ENCODE assay signal across 20 mouse cellular contexts in the genomic region with DNA sequence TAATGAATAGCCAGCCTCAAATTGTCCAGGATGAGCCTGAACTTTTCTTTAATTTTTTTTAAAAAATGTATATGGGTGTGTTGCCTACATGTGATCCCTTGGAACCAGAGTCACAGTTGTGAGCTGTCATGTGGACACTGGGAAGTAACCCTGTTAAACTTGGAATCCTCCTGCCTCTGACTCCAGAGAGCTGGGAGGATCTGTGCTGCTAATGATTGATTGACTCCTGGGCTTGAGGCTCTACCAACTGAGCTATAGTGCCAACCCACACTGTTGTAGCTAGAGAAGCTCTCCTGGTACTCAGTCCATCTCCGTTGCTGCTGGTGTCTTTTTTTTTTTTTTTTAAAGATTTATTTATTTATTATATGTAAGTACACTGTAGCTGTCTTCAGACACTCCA. TPM values are rescaled to one million over a fixed set of nuclear protein-coding genes. Genes with fewer than 3 reads are reported as not detected.
"Had no signal": no experiment of that assay in that cellular context is flagged by ENCODE, and none has a peak within 500 bp of the region (broad histone marks: within the 10 kb centered on the region; RNA-seq: fewer than 3 reads in every experiment).

No protein-coding gene starts in this region.

- H3K4me3 ChIP-seq: left cerebral cortex, adult 2 months; liver, embryonic 13.5 days; lung, embryonic 15.5 days; megakaryocyte, embryonic 14.5 days; midbrain, embryonic 10.5 days; midbrain, embryonic 13.5 days; myocyte; neural tube, embryonic 13.5 days had no signal

- H3K27me3 ChIP-seq: lung, embryonic 15.5 days; midbrain, embryonic 13.5 days; neural tube, embryonic 13.5 days had no signal

- ATAC-seq: hindbrain, embryonic 16.5 days; midbrain, embryonic 13.5 days; midbrain, embryonic 16.5 days had no signal

- H3K36me3 ChIP-seq: liver, embryonic 13.5 days; lung, embryonic 15.5 days; midbrain, embryonic 10.5 days; midbrain, embryonic 13.5 days; neural tube, embryonic 13.5 days had no signal

- H3K27ac ChIP-seq: left cerebral cortex, adult 2 months; lung, embryonic 15.5 days; midbrain, embryonic 10.5 days; midbrain, embryonic 13.5 days; neural tube, embryonic 13.5 days had no signal

- DNase-seq: kidney, postnatal 10 days; layer of hippocampus, postnatal 36 days; liver, embryonic 13.5 days; lung, postnatal 10 days; lung, postnatal 36 days; retina, postnatal 1 day; right cerebral cortex, postnatal 25 days; thymus, adult 18-20 months; thymus, postnatal 14 days; thymus, postnatal 4 days had no signal

- H3K9ac ChIP-seq: liver, embryonic 13.5 days; lung, embryonic 15.5 days; midbrain, embryonic 13.5 days; neural tube, embryonic 13.5 days had no signal

- H3K9me3 ChIP-seq: liver, embryonic 13.5 days; lung, embryonic 15.5 days; megakaryocyte, embryonic 14.5 days; midbrain, embryonic 10.5 days; midbrain, embryonic 13.5 days; neural tube, embryonic 13.5 days had no signal

- H3K4me2 ChIP-seq: liver, embryonic 13.5 days; lung, embryonic 15.5 days; midbrain, embryonic 13.5 days; neural tube, embryonic 13.5 days had no signal

RNA-seq across cellular contexts. Expression of gene Dhh, which starts 14.2 kb away (rescaled TPM):
- total RNA-seq: monocyte, adult 5-6 weeks had no signal
